15 mouse cellular contexts compared by ENCODE assay signal in the genomic region with DNA sequence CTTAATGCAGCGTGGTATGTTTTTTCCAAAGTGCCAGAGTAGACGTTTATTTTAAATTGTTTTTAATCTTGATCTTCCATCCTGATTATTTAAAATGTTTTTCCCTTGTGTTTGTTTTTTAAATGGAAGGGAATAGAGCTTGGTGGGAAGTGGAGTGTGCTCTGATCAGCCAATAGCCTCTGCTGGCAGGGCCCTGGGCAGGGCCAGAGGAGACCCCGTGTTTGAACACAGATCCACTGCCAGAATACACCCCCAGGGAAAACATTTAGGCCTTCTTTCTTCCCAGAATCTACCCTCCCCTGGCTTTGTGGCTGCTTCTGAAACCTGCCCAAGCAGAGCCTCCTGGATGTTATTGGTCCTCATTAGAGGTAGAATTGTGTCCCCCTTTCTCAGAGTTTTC.
A peak's percentile ranks its signal among the peaks of the same experiment; 100 is the strongest.
DNase-seq lines count a peak whose midpoint lies in the region; ATAC-seq lines count a peak whose summit lies in the region.
"Had no signal": no experiment of that assay in that cellular context is flagged by ENCODE, and none has a peak within 500 bp of the region (broad histone marks: within the 10 kb centered on the region; RNA-seq: fewer than 3 reads in every experiment).

No protein-coding gene starts in this region.

- H3K9ac ChIP-seq in hindbrain, embryonic 14.5 days, result no peak overlapping the region
- H3K9ac ChIP-seq in neural tube, embryonic 13.5 days, result no peak overlapping the region
- H3K9ac ChIP-seq: embryonic facial prominence, embryonic 12.5 days; liver, embryonic 13.5 days had no signal

- H3K27ac ChIP-seq in hindbrain, embryonic 14.5 days, result peak overlapping the region; percentile 30; the same call in 1 of the 2 replicates
- H3K27ac ChIP-seq in neural tube, embryonic 13.5 days (replicated peaks), result peak overlapping the region; percentile 65
- H3K27ac ChIP-seq: embryonic facial prominence, embryonic 12.5 days; liver, embryonic 13.5 days had no signal

- H3K27me3 ChIP-seq in hindbrain, embryonic 14.5 days (ENCODE audit: control insufficient read depth, insufficient read depth, low read length), result no peaks in the 10 kb centered on the region
- H3K27me3 ChIP-seq in neural tube, embryonic 13.5 days, result no peaks in the 10 kb centered on the region
- H3K27me3 ChIP-seq: embryonic facial prominence, embryonic 12.5 days; liver, embryonic 13.5 days had no signal

- intact Hi-C loops in left cerebral cortex, postnatal 4 days (cut with DNase I), result no loop called here

- peak; percentile 82 for ATAC-seq in hindbrain, embryonic 14.5 days (ENCODE audit: low FRiP score)
- ATAC-seq in neural tube, embryonic 13.5 days (ENCODE audit: low read depth), result peak; percentile 68; the same call in 1 of the 2 replicates

- peak; percentile 28 to 41 for DNase-seq in cerebellum, postnatal 10 days
- no peak for DNase-seq in cerebellum, adult 11 months
- DNase-seq in left cerebral cortex, postnatal 4 days, result peak; percentile 15
- no peak for DNase-seq in left cerebral cortex, adult 9 months (ENCODE audit: low spot score in 2 of 2)
- peak; percentile 29 for DNase-seq in hindbrain, embryonic 14.5 days (ENCODE audit: low spot score)
- no peak for DNase-seq in kidney, postnatal 25 days
- no peak for DNase-seq in layer of hippocampus, adult 9-11 months
- DNase-seq: cerebellum, adult 11-12 months; kidney, adult 11 months; kidney, postnatal 14 days; liver, embryonic 13.5 days; right cerebral cortex, postnatal 4 days; thymus, adult 2 months had no signal

- no peak overlapping the region for H3K4me2 ChIP-seq in hindbrain, embryonic 14.5 days (replicated peaks)
- H3K4me2 ChIP-seq in neural tube, embryonic 13.5 days, result no peak overlapping the region
- H3K4me2 ChIP-seq: embryonic facial prominence, embryonic 12.5 days; liver, embryonic 13.5 days had no signal

- H3K36me3 ChIP-seq in hindbrain, embryonic 14.5 days (replicated peaks; ENCODE audit: control insufficient read depth, insufficient read depth), result no peaks in the 10 kb centered on the region
- no peaks in the 10 kb centered on the region for H3K36me3 ChIP-seq in neural tube, embryonic 13.5 days
- H3K36me3 ChIP-seq: embryonic facial prominence, embryonic 12.5 days; liver, embryonic 13.5 days had no signal

- WGBS in hindbrain, embryonic 14.5 days, result 34% methylated on average over 3 of the region's 3 CpGs
- WGBS in neural tube, embryonic 13.5 days, result 25% methylated on average over 3 of the region's 3 CpGs

- H3K9me3 ChIP-seq in hindbrain, embryonic 14.5 days (ENCODE audit: control insufficient read depth, low read length), result no peaks in the 10 kb centered on the region
- H3K9me3 ChIP-seq in neural tube, embryonic 13.5 days, result no peaks in the 10 kb centered on the region
- H3K9me3 ChIP-seq: embryonic facial prominence, embryonic 12.5 days; liver, embryonic 13.5 days had no signal

- no peak overlapping the region for H3K4me3 ChIP-seq in hindbrain, embryonic 14.5 days (replicated peaks; ENCODE audit: low read length)
- no peak overlapping the region for H3K4me3 ChIP-seq in neural tube, embryonic 13.5 days
- H3K4me3 ChIP-seq: embryonic facial prominence, embryonic 12.5 days; liver, embryonic 13.5 days had no signal

- peaks cover 13% of the 10 kb centered on the region for H3K4me1 ChIP-seq in hindbrain, embryonic 14.5 days (replicated peaks; ENCODE audit: control insufficient read depth, insufficient read depth, low read length)
- peaks cover 28% of the 10 kb centered on the region for H3K4me1 ChIP-seq in neural tube, embryonic 13.5 days (replicated peaks)
- H3K4me1 ChIP-seq: embryonic facial prominence, embryonic 12.5 days; liver, embryonic 13.5 days had no signal

Comparison
In these comparisons a context has a peak if more than half of its experiments do, and no peak if none do; other contexts are left out.
1. DNase-seq: peak in cerebellum, postnatal 10 days (2 of 2), left cerebral cortex, postnatal 4 days (single experiment) and hindbrain, embryonic 14.5 days (single experiment); none in cerebellum, adult 11 months (single experiment), left cerebral cortex, adult 9 months (0 of 2), kidney, postnatal 25 days (0 of 2) and layer of hippocampus, adult 9-11 months (single experiment).